Mouse (Mus musculus) frontal cortex, adult 2 months (tissue): Measurements from ENCODE around the gene Pth. TPM values are rescaled to one million over a fixed set of nuclear protein-coding genes. Genes with fewer than 3 reads are reported as not detected.

Experiments
- DNase-seq, 2 experiments: peaks; one replicate each; pipeline ENCODE4 v3.0.0; 2022; ENCODE audit warnings: low spot score in 1 of 2; ENCODE audit errors: extremely low spot score in 1 of 2
- polyA plus RNA-seq: library from polyadenylated mRNA; depleted of rRNA; stranded (reverse); fragments of >200 nt; gene quantifications from 2 replicates; pipeline ENCODE4 v1.2.3, GENCODE M21; 2012; rRNA removed

The Pth gene
- polyA plus RNA-seq, 1 experiment = not detected

- peak; percentile 89 to 92 for DNase-seq
These were observed 41.1 kb downstream of the Pth start for GRCm38 (mm10) chr7:113347271-113347670.

Other genes with a start within 250 kb of the Pth start
- gene Arntl, start 181.1 kb downstream of the Pth start, polyA plus RNA-seq = 26.9 and 28.9 TPM in 2 replicates
- gene Btbd10, start 19.2 kb downstream of the Pth start, polyA plus RNA-seq = 61.5 and 70.6 TPM in 2 replicates
- gene Far1, start 125.3 kb upstream of the Pth start, polyA plus RNA-seq = 83.6 and 84.1 TPM in 2 replicates